Mouse (Mus musculus) embryonic facial prominence, embryonic 13.5 days (tissue): Measurements from ENCODE around the gene Rab37. TPM values are rescaled to one million over a fixed set of nuclear protein-coding genes. Genes with fewer than 3 reads are reported as not detected.

Experiments
- ATAC-seq: fragments of 200-750 bp; cut with Nextera tagmentation; 2 replicates; pipeline ENCODE4 v1.8.0; 2017; ENCODE audit warnings: low read depth; ENCODE audit not compliant: insufficient number of reproducible peaks, insufficient read depth, low FRiP score, low TSS enrichment
- H3K27ac ChIP-seq: fragments of 300-500 bp; sonication (generic); 2 replicates; pipeline ENCODE4 v1.5.1; 2015; ENCODE audit warnings: moderate library complexity, mild to moderate bottlenecking, inconsistent platforms
- H3K27me3 ChIP-seq: fragments of 300-500 bp; sonication (generic); 2 replicates; pipeline ENCODE4 v1.6.1; 2015; ENCODE audit warnings: mild to moderate bottlenecking, inconsistent platforms
- H3K36me3 ChIP-seq: fragments of 300-500 bp; sonication (generic); 2 replicates; pipeline ENCODE4 v1.6.1; 2015; ENCODE audit warnings: mild to moderate bottlenecking, inconsistent platforms
- H3K4me1 ChIP-seq: fragments of 300-500 bp; sonication (generic); 2 replicates; pipeline ENCODE4 v1.6.1; 2015; ENCODE audit warnings: inconsistent platforms
- H3K4me2 ChIP-seq: fragments of 300-500 bp; sonication (generic); 2 replicates; pipeline ENCODE4 v1.6.1; 2015; ENCODE audit warnings: moderate library complexity, mild to moderate bottlenecking, inconsistent platforms
- H3K4me3 ChIP-seq: fragments of 300-500 bp; sonication (generic); 2 replicates; pipeline ENCODE4 v1.5.1; 2015; ENCODE audit warnings: mild to moderate bottlenecking, inconsistent platforms
- H3K9ac ChIP-seq: fragments of 300-500 bp; sonication (generic); 2 replicates; pipeline ENCODE4 v1.6.1; 2015; ENCODE audit warnings: mild to moderate bottlenecking, inconsistent platforms
- H3K9me3 ChIP-seq: fragments of 300-500 bp; sonication (generic); 2 replicates; pipeline ENCODE4 v1.6.1; 2016; ENCODE audit warnings: inconsistent platforms
- WGBS: fragments of 180-500 bp; shearing (Covaris S2); methylation state at CpG from one replicate; pipeline ENCODE4 v1.1.7; 2015; ENCODE audit warnings: mixed read lengths; 5-methylcytosine and 5-hydroxymethylcytosine counted together
- polyA plus RNA-seq: library from polyadenylated mRNA; unstranded; fragments of >200 nt; fragmentation: Nextera tagmentation; extraction: Ambion mirVana; gene quantifications from 2 replicates; pipeline ENCODE4 v1.2.1, GENCODE M21; 2015

The Rab37 gene
- polyA plus RNA-seq, 1 experiment from 2014 or later, result 0.98 TPM

DNA sequence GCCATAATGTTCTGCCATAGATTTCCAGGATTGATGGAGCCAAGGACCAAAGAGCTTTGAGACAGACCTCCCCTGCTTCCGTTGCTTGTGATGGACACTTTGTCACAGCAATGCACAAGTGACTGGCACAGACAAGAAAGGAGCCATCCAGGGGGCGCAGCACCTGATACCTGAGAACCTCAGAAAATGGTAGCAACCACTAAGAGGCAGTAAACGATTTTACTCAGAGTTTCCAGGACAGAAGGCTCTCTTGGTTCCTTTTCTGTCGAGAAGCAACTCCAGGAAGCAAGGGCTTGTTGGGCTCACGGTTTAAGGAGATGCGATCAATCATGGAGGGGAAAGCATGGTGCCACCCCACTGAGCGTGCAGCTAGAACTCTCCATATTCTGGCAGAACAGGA, 5.0 kb upstream of the Rab37 start:
- no peak for ATAC-seq
- H3K4me3 ChIP-seq, result no peak overlapping the region
- 0 out of 2 replicates have a peak, but pooled peaks cover 3% of the 10 kb centered on the region for H3K9me3 ChIP-seq
- no peaks in the 10 kb centered on the region for H3K36me3 ChIP-seq
- no peak overlapping the region for H3K9ac ChIP-seq
- H3K27me3 ChIP-seq, result peaks cover 64% of the 10 kb centered on the region
- peaks cover under 1% of the 10 kb centered on the region; the same call in 1 of the 2 replicates for H3K4me1 ChIP-seq
- no peak overlapping the region for H3K4me2 ChIP-seq
- 67% methylated on average over 7 of the region's 7 CpGs for WGBS
- H3K27ac ChIP-seq, result no peak overlapping the region

GRCm38 (mm10) chr11:115089853-115090252, 1.4 kb upstream of the Rab37 start:
- Histone ChIP-seq H3K4me3 (no peak overlapping the region), H3K36me3 (no peaks in the 10 kb centered on the region), H3K27ac (no peak overlapping the region), H3K4me1 (peaks cover 10% of the 10 kb centered on the region), H3K27me3 (peaks cover 60% of the 10 kb centered on the region), H3K9me3 (0 out of 2 replicates have a peak, but pooled peaks cover 3% of the 10 kb centered on the region), H3K4me2 (no peak overlapping the region), H3K9ac (no peak overlapping the region)
- ATAC-seq, result no peak
- 65% methylated on average over 6 of the region's 6 CpGs for WGBS

DNA sequence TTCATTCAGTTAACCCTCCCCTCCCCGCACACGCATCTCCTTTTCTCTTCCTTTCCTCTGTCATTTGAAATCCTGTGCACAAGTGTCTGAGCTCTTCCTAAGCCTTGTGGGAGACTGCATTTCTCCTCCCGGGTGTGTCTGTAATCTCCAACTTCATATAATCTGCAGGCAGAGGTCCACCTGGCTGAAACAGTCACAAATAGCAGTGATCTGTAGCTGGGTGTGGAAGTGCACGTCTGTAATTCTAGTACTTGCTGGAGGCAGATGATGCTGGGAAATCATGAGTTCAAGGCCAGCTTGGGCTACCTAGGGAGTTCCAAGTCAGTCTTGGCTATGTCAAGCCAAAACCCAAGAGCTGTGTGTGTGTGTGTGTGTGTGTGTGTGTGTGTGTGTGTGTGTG, 909 bp downstream of the Rab37 start:
- peaks cover 44% of the 10 kb centered on the region for H3K27me3 ChIP-seq
- no peak for ATAC-seq
- WGBS, result 15% methylated on average over 4 of the region's 4 CpGs
- 0 out of 2 replicates have a peak, but pooled peaks cover 3% of the 10 kb centered on the region for H3K9me3 ChIP-seq
- peak overlapping the region; percentile 48 for H3K4me2 ChIP-seq
- H3K4me1 ChIP-seq, result peaks cover 10% of the 10 kb centered on the region
- no peak overlapping the region for H3K9ac ChIP-seq
- no peaks in the 10 kb centered on the region for H3K36me3 ChIP-seq
- no peak overlapping the region for H3K27ac ChIP-seq
- H3K4me3 ChIP-seq, result 0 out of 2 replicates have a peak overlapping the region, but pooled peaks have one; percentile 4

GRCm38 (mm10) chr11:115098203-115098932, 7.1 kb downstream of the Rab37 start:
- Histone ChIP-seq H3K36me3 (no peaks in the 10 kb centered on the region), H3K27ac (no peak overlapping the region), H3K27me3 (peaks cover 32% of the 10 kb centered on the region), H3K9ac (no peak overlapping the region), H3K4me2 (no peak overlapping the region), H3K9me3 (no peaks in the 10 kb centered on the region), H3K4me3 (no peak overlapping the region), H3K4me1 (peaks cover 21% of the 10 kb centered on the region)
- ATAC-seq, result no peak
- WGBS, result 31% methylated on average over 10 of the region's 10 CpGs

- Histone ChIP-seq H3K36me3 (no peaks in the 10 kb centered on the region), H3K4me3 (no peak overlapping the region), H3K9ac (no peak overlapping the region), H3K9me3 (no peaks in the 10 kb centered on the region), H3K4me2 (no peak overlapping the region), H3K27ac (no peak overlapping the region), H3K27me3 (peaks cover 30% of the 10 kb centered on the region), H3K4me1 (peaks cover 21% of the 10 kb centered on the region)
- no peak for ATAC-seq
- WGBS, result 30% methylated on average over 16 of the region's 16 CpGs
Observed at GRCm38 (mm10) chr11:115099241-115099840, 8.1 kb downstream of the Rab37 start.

DNA sequence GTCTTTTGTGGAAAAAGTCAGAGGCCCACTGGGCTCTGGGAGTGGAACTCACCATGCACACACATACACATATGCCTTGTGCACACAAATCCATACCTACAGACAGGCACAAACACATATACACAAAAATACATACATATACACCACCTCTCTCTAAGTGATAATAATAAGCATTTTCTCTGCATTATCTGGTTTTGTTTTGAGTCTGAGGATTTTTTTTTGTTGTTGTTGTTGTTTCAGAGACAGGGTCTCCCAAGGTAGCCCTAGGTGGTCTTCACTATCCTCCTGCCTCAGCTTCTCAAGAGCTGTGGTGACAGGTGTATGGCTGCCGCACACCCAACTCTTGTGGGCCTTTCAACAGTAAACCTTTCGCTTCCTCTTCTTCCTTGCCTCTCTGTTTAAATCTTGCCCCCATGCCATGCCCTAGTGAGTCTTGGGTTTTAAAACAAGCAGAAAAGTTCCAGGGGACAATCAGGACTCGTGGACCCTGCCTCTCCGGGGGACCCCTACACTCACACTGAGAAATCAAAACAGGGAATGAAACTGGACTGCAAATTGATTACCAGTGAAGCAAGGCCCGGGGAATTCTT, 8.9 kb downstream of the Rab37 start:
- Histone ChIP-seq H3K9ac (no peak overlapping the region), H3K27me3 (peaks cover 30% of the 10 kb centered on the region), H3K36me3 (no peaks in the 10 kb centered on the region), H3K4me3 (no peak overlapping the region), H3K4me1 (peaks cover 21% of the 10 kb centered on the region), H3K9me3 (no peaks in the 10 kb centered on the region), H3K4me2 (no peak overlapping the region), H3K27ac (no peak overlapping the region)
- WGBS, result 56% methylated on average over 5 of the region's 5 CpGs
- ATAC-seq, result no peak

GRCm38 (mm10) chr11:115100741-115101140, 9.5 kb downstream of the Rab37 start:
- no peaks in the 10 kb centered on the region for H3K36me3 ChIP-seq
- H3K27ac ChIP-seq, result no peak overlapping the region
- peaks cover 21% of the 10 kb centered on the region for H3K4me1 ChIP-seq
- no peak overlapping the region for H3K4me3 ChIP-seq
- peaks cover 30% of the 10 kb centered on the region for H3K27me3 ChIP-seq
- no peak overlapping the region for H3K9ac ChIP-seq
- WGBS, result 23% methylated on average over 7 of the region's 7 CpGs
- no peaks in the 10 kb centered on the region for H3K9me3 ChIP-seq
- no peak overlapping the region for H3K4me2 ChIP-seq
- no peak for ATAC-seq

DNA sequence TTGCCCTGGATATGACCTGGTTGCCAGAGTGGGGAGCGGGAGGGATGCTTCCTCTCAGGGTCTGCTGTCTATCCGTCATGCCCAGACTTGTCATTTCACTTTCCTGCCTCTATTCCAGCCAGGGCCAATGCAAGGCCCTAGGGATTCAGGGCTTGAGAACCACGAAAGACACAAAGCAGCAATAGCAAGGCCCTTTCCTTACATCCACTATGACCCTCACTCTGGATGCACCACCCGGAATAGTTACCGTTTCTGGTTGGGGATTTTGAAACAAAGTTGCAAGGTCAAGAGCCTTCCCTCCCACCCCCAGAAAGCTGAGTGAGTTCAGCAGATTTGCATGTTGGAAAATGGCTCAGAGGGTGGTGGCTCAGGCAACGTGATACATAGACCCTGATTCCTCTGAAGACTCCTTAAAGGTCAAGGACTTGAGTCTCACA, 10.4 kb downstream of the Rab37 start:
- 43% methylated on average over 6 of the region's 6 CpGs for WGBS
- Histone ChIP-seq H3K4me1 (peaks cover 21% of the 10 kb centered on the region), H3K4me2 (no peak overlapping the region), H3K27me3 (peaks cover 30% of the 10 kb centered on the region), H3K27ac (no peak overlapping the region), H3K9ac (no peak overlapping the region), H3K36me3 (no peaks in the 10 kb centered on the region), H3K9me3 (no peaks in the 10 kb centered on the region), H3K4me3 (no peak overlapping the region)
- ATAC-seq, result no peak

DNA sequence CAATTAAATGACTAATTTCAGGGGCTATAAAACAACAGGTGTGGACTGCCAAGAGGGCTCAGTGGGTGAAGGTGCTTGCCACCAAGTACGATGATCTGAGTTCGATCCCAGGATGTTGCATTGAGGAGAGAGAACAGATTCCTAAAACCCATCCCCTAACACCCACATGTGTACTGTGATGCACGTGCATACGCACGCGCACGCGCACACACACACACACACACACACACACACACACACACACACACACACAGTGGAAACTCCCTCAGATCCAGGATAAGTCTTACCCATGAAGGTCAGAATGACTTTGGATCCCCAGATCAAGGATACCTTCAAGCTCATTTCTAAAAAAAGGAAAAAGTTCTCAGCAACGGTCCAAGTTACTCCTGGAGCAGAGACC, 10.9 kb downstream of the Rab37 start:
- ATAC-seq, result no peak
- Histone ChIP-seq H3K27me3 (peaks cover 30% of the 10 kb centered on the region), H3K36me3 (no peaks in the 10 kb centered on the region), H3K4me2 (no peak overlapping the region), H3K4me3 (no peak overlapping the region), H3K27ac (no peak overlapping the region), H3K9ac (no peak overlapping the region), H3K9me3 (no peaks in the 10 kb centered on the region), H3K4me1 (peaks cover 21% of the 10 kb centered on the region)
- 92% methylated on average over 9 of the region's 9 CpGs for WGBS

DNA sequence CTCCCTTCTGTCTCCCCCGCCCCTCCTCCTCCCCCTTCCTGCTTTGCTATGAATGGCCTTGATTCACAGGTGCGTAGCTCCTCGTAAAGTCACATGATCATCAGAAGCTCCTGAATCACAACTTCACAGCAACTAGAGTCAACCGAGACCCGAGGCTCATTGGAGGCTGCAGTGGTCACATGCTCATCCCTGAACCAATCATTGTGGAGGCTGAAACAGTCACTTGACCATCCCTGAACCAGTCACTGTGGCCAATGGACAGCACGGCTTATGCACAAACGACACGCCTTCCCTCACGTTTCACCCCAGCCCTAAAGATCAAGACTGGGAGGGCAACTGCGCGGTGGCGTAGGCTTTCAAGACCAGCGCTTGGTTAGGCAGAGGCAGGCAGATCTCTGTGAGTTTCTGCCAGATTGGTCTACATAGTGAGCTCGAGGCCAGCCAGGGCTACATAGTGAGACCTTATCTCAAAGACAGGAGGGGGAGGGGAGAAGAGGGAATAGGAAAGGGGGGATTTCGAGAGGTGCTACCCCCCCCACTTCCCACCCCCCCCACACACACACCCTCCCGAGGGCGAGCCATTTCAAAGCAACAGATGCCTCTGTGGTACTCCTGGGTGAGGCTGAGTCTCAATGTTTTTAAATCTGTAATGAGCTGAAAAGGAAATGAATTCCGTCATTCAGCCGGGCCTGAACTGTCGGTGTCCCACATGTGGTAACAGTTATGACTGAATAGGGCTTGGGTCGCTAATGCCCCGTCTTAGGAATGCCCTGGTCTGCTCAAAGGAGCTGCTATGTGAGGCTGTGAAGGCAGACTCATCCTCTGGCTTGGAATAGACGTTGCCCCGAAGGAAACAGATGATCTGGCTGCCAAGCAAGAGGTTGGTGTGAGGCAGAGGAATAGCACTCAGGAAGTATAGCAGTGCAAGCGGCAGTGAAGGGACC, 12.5 kb downstream of the Rab37 start:
- Histone ChIP-seq H3K4me2 (no peak overlapping the region), H3K36me3 (no peaks in the 10 kb centered on the region), H3K27ac (no peak overlapping the region), H3K4me3 (no peak overlapping the region), H3K4me1 (peaks cover 33% of the 10 kb centered on the region), H3K27me3 (peaks cover 23% of the 10 kb centered on the region), H3K9ac (no peak overlapping the region), H3K9me3 (no peaks in the 10 kb centered on the region)
- 62% methylated on average over 25 of the region's 25 CpGs for WGBS
- ATAC-seq, result peak; percentile 57; the same call in 1 of the 2 replicates
